Mouse (Mus musculus): ENCODE measurements around the gene Uck2.

The Uck2 gene

DNA sequence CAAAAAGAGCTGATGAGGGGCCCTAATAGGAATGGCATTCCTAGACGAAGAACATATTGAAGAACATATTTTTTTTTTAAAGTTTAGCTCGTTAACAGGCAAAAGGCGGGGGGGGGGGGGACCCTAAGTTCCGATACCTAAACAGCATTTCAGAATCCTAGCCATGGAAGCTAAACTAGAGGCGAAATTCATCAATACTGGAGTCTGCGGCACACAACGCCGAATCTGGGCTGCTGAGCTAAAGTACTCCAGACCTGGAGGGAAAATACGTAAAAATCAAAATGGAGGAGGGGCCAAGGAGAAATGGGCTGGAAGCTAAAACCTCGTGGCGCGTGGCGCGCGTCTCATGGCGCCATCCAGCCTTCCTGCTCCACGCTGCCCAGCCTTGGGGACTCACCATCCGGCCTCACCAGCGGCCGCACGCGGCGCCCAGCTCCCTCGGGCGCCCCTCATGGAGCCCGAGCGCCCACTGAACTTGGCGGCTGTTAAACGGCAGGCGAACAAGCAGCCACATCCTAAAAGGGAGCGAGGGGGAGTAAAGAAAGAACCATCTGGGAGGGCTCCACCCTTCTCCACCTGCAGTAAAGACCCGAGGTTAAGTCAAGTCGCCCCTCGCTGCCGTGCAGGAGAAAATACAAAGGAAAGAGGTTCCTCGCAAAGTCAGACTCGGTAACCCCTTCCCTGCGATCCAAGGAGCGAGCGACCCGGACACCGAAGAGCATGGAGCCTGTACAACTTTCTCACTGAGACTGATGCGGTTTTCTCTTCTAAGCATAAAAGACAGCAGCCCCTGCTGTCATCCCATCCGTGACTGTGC is 1.5 kb downstream of the Uck2 start:
- DNase-seq: peak in 1 of 2 experiments; percentile 42

DNA sequence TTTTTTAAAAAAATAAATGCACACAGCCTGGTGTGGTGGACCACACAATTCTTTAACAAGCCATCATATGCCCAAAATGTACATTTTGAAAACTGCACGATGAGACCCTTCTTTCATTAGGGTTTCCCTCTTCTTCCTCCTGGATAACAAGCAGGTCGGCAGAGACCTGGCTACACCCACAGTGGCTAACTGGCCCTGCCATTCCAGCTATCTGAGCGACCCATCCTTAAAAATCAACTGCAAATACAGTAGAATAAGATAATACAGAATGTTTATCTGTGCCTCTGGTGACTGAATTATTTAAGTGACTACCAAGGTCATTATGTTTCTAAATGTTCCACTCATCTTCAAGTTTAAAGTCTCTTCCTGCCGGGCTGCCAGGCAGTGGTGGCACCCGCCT is 2.4 kb downstream of the Uck2 start:
- DNase-seq: no peak

DNA sequence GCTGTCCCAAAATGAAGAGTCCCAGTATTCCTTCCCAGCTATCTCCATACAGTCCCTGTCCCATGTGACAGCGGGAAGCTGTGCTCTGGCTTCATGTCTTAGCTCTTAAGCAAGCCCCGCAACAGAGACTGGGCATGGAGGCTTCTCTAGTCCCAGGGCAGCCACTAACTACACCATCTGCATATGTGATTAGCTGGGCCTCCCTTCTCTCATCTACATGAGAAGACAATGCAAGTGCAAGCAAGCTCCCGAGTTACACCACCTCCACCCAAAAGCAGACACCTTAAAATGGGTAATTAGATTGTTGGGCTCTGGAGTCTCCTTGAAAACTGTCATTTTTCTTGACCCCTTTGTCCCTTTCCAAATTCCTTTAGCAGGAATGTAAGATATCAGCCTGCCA is 3.0 kb downstream of the Uck2 start:
- no peak for DNase-seq

DNA sequence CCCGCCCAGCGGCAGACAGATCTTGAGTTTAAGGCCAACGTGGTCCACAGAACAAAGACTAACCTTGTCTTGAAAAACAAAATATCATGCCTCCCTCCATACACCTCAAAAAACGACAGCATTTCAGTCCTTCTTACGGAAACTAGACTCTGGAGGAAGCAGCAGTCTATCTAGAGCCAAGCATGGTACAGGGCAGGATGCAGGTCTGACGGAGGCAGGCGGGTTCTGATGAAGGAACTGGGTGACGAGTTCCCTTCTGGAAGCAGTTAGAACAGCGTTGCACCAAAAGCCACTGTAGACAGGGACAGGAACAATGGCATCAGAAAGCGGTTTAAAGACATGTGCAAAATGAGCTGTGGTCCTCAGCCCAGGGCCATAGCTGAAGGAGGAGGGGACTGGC is 5.1 kb downstream of the Uck2 start:
- DNase-seq: no peak

DNA sequence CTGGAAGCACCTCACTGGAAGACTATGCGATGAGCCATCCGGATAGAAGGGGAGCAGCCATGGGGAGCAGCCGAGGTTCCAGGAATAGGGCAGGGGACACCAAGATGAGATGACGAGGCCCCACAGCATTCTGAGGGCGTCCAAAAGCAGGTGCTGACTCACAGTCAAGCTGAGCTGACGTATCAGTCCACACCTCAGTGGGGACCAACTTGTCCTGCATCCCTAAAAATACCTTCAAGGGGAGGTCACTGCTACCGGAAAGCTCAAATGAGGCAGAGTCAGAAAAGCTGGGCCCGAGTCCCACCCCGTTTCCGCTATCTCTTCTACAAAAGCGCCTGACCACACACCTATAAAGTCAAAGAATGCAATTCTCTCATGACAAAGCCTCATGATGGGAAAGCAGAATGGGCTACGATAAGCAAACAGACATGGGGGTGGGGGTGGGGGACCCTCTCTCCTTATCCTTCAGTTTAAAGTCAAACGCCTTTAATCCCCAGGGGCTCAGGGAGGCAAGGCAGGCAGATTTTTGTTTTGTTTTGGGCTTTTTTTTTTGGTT is 5.9 kb downstream of the Uck2 start:
- no peak for DNase-seq

DNA sequence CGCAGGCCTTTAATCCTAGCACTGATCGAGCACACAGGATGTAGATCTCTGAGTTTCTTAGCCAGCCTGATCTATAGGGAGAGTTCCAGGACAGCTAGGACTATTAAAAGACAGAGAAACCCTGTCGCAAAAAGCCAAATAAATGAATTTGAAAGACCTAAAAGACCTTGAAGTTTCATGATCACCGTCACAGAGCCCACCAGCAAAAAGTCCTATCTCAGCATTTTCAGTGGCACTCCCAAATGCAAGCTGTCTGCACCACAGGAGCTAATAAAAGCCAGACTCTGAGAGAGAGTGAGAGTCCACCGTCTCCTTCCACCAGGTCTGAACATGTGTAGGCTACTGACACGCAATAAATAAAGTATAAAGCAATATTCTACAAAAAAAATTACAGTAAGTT is 6.7 kb downstream of the Uck2 start:
- no peak for DNase-seq

DNA sequence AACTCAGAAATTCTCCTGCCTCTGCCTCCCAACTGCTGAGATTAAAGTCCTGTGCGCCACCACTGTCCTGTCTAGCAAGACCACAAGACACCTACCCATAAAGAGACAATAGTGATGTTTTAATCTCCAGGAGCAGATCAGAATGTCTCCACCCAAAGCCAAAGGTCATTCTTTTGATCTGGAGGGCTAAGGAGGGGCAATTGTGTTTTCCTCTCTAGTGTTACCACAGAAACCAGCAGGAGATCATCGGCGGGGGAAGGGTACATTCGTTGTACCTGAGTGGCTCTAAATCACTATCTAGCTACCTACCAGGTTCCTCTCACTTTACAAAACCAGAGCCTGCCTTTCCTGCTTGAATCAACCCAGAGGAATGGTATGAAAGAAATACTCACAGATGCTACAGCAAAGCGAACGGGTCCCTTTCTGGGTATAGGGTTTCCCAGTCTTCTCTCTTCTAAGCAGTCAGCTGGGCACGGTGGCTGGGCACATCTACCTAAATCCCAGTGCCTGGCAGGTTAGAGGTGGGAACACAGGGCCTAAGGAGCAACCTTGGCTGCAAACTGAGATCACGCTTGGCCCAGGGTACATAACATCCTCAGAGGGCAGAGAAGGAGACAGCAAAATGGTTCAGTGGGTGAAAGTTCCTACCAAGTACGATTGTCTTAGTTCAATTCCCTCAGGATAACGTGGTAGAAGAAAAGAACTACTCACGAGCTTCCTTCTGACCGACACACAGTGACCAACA is 10.3 kb downstream of the Uck2 start:
- DNase-seq: no peak

DNA sequence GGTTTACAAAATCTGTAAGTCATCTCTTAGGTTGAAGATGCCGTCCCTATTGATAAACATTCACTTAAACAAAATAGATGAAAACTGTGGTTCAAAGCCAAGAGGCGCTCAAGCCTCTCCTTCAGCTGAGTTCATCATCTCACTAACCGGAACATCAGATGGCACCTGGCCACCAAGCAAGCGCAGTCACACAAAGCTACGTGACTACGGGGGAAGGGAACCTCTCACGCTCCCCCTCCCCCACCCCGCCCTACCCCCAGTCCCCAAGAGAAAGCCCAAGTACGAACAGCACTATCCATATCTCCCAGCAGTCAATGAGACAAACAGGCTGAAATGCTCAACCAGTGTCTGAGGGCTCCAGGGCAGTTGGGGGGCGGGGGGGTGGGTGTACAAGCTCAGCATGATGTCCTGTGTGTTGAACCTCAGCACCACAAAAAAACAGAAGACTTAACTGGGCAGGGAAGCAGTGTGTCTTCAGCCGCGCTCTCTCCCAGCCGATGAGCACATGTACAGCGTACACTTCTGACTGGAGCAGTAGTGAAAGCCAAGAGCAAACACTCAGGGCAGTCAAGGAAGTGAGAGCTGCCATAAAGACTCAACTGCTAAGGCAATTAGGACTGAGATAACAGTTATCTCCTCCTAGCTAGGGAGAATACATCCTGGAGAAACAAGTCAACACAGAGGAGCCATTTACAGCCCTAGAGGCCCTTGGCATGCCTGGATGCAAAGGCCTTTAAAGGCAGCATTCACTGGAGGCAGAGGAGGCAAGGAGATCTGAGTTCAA is 11.5 kb downstream of the Uck2 start:
- no peak for DNase-seq

DNA sequence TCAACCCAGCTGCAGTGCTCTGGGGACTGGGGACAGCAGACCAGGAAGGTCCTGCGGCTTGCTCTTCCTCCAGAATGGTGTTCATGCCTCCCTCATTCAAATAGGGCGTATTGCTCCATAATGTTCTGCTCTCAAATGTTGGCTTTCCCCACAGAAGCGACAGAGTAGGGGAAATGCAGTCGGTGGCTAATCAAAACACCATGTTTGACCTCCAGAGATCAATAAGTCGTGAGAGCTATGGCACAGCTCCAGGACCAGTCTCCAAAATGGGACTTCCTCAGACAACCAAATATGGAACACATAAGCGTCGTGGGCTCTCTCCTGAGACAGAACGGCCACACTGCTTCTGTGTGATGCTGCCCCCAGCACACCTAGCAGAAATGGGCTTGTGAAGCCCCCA is 13.3 kb downstream of the Uck2 start:
- no peak for DNase-seq

DNA sequence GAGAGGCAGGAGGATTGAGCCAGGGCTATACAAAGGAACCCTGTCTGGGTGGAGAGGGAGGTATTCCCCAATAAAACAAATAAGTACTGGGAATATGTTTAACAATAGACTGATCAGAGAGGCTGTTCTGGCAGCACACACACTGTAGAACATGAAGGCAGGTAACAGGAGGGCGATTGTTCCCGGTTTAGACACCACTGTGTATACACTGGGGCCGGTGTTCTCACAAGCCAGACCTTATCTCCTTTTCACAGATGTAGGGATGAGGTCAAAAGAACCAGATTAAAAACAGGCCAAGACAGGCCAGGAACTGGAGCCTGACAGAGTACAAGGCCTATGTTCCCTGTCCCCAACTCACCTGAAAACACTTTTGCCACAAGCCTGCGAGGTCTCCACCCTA is 13.8 kb downstream of the Uck2 start:
- DNase-seq: no peak

DNA sequence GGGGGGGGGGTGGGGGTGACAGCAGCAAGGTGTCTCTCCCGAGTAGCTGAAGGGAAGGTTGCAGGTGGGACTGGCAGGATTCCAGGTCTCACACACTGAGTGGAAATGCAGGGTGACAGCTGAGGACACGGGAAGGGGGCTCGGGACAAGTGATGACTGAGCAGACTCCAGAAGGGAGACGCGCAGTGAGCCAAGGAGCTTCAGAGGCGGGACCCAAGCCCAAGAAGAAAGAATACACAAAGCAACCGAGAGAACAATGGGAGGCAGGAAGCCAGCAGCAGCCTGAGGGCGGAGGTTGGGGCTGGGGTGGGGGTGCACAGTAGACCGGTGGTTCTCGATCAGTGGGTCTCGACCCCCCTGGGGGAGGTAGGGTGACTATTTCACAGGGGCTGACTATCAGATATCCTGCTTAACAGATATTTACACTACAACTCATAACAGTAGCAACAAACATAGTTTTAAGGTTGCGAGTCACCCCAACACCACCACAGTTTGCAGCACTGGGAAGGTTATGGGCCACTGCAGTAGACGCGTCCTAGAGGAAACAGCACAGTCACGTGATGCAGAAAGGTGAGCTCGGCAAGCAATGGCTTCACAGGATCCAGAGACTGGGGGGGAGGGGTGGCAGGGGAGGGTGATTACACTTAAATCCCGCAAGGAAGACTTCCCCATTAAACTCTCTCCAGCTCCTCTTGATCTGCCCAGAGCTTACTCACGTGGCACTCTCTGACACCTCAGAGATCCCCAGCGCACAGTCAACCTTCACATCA is 14.6 kb downstream of the Uck2 start:
- no peak for DNase-seq

DNA sequence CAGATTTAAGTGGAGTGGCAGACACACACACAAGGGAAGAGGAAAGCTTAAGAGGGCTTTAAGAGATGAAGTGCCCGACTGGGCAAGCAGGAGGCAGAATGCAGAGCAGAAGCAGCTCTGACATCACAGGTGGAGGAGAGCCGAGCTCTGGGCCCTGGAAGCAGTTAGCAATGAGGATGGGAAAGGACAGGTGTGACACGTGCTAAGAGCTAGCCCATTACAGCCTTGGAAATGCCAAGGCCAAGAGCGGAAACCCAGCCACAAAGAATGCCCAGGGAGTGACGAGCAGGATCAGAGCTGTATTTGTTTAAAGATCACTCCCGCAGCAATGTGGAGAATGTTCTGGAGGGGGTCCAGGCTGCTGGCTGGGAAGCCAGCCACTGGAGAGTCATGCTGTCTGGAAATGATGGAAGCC is 15.3 kb downstream of the Uck2 start:
- DNase-seq: no peak

DNA sequence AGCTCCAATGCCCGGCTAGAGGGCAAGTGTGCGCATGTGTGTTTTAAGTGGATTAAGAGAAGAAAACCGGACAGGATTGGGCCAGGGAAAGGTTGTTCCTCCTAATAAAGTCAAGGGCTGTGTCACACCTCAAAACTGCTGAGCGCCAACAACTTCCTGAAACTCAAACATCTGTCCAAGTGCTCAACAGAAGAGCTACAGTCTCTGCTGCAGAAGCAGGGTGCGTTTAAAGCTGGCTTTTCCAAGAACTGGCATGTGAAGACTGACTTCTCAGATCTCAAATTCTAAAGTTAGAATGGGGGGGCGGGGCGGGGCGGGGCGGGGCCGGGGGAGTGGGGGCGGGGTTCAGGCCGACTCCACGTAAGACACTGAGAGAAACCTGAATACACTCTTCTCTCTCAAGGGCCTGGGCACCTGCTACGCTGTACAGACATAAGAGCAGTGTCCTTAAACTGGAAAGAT is 15.7 kb downstream of the Uck2 start:
- no peak for DNase-seq

DNA sequence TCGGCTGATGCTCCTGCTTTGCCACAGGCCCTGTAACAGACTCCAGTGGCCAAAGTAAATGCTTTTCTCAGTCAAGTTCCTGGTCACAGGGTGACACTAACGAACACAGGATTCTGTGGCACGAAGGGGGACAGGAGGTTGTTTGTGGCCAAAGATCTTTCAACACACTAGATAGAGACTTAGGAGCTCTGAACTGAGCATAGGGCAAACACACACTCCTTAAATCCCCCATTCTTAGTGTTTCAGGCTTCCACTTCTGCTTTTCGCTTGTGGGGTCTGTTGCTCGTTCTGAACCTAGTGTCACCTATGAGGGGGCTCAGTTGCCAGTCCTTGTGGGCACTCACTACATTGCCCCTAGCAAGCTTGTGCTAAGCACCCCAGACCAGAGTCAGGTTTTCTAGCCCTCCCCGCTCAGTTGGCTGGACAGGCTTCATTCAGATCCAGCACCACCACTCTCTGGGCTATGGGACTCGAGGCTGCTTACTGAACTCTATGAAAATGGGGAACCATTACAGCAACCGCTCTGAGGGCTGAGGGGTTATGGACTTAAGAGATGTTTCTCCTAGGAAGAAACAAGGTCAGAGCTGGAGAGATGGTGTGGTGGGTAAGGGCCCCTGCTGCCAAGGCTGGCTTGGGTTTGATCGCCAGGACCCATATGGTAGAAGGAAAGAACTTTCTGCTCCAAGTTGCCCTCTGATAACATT is 16.6 kb downstream of the Uck2 start:
- no peak for DNase-seq

DNA sequence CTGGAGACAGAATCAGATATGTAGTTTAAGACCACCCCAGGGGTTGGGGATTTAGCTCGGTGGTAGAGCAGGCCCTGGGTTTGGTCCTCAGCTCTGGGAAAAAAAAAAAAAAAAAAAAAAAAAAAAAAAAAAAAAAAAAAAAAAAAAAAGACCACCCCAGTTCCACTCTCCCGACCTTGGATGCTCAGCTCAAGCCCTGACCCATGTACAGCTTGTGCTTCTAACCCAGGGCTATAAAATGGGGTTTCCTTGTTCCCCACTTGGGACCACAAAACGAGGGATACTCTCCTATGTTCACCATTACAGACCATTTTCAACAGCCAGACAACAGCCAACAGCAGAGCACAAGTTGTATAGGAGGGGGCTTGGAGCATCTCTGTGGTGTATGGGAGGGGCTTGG is 18.4 kb downstream of the Uck2 start:
- DNase-seq: no peak

DNA sequence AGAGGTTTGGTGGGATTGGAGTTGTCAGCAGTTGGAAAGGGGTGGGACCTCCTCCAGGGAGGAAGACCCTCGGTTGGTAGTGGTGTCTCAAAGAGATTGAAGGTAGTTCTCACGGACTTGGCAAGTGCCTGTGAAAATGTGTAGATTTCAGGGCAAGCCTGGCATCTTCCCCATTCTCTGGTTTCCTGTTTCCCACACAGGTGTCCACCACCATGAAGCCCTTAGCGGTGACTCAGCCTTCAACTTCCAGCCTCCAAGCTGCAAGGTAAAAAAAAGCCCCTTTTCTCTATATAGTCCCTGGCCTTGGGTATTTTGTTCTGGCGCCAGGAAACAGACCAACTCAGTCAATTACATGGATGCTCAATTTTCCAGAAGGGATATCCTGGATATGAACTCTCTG is 19.8 kb downstream of the Uck2 start:
- DNase-seq: no peak

DNA sequence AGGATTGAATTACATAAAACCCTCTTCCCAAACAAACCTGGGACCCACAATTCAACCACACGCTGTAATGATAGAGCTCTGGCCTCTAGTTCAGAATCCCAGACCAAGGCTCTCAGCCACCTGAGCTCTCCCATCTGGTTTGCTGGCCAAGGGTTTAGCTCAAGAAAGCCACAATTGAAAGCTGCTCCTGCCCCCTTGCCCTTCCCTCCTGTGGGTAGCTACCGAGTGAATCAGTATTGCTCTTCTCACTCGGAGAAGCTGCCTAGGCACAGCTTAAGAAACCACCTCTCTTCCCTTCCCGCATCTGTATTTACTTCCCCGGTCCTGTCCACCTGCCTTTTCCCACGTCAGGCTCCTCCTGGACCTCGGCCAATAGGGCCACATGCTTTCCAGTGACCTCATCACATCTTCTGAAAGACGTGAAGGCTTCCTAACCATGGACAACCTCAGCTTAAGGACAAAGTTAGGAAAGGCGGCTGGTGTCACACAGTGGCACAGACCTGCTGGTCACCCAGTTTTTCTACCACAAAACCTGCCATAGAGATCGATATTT is 22.6 kb downstream of the Uck2 start:
- DNase-seq: no peak

DNA sequence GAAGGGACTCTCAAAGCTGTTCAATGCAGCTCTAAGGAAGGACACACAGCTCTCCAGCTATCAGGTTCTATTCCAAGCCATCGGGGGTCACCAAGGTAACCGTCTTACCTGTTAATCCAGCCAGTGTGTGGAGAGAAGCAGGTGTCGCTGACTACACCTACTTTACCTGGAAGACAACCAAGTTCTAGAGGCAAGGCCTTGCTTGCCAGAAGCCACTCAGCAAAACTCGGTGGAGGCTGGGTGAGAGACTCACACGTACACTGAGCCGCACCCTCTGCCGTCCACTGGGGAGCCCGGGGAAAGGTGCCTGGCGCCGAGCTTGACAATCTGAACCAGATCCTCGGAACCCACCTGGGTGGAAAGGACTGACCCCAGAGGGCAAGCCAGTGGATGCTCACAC is 23.4 kb downstream of the Uck2 start:
- no peak for DNase-seq

DNA sequence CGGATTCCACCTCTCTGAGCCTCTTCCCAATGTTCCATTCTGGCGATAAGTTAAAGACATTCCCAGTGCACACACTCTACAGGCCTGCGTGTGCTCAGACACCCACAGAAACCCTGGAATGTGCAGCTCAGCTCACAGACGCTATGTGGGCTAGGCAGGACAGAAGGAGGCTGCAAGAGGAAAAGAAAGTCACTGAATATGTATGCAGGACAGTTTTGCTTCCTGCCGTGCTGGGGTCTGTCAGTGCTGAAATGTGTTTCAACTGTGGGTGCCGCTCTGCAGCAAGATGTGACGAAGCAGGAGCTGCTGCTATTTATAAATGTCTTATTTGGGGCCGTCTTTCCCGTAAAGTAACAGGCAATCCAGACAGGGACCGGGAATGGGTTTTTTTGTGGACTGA is 25.4 kb downstream of the Uck2 start:
- no peak for DNase-seq

DNA sequence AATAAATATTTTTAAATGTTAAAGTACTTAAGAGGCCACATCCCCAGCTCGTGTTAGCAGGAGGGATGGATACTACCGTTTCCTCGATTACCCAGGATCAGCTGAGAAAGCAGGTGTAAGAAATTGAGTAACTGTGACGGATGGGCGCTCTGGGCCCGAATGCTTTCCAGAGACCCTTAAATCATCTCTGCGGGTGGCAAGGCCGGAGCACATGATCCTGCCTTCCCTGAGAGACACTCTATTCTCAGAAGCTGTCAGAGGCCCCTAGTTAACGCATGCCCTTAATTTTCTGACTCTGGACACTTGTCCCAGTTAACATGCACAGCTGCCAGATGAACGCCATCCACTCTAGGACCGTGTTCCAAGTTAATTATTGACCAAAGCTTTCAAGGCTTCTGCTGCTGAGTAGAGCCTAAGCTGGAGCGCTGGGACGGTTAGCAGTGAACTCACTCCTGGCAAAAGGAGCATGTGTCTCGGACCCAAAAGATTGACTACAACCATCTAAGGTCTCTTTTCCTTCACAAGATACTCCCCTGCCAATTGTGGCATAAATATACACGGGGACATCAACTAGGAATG is 28.3 kb downstream of the Uck2 start:
- no peak for DNase-seq

DNA sequence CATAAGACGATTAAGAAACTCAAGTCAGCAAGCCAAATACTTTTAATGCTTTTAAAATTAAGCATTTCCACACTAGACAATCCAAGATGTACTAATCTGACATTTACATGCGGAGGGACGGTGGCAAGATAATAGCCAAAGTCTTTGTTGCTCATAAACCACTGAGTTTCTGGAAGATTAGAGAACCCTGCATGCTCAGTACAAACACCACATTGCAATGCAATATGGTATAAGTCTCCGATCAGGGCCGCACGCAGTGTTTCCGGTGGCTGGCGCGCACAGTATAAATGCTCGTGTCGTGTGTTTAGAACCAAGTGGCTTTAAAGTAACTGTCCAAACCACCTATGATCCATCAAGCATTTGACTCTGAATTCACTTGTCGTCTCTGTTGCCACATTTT is 31.5 kb downstream of the Uck2 start:
- no peak for DNase-seq

Data from spleen, adult 18-20 months (tissue).